Mouse (Mus musculus) left cerebral cortex, adult 11 months (tissue): ENCODE results near the gene Mettl7a2.
"Not testable (repeated sequence)": the region's sequence is repeated elsewhere in the genome, so short reads cannot be mapped to it uniquely, and the experiment has no call there.

Source experiments
- DNase-seq: peaks from one replicate; pipeline ENCODE4 v3.0.0; 2022; ENCODE audit warnings: low spot score

Mettl7a2 gene

DNA sequence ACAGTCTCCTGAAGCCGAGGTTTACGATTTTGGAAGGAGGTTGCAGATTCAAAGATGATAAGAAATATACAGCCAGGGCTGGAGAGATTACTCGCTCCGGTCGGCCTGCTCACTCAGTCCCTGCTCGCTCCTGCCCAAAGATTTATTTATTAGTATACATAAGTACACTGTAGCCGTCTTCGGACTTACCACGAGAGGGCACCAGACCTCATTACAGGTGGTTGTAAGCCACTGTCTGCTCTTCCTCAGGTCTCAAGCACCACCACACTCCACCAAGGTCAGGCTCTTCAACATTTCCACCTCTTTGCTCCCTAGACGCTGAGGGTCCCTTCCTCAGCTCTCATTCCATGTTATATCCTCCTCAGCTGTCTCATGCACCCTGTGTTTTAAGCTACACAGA is 15.2 kb upstream of the Mettl7a2 start:
- DNase-seq, result not testable (repeated sequence)

DNA sequence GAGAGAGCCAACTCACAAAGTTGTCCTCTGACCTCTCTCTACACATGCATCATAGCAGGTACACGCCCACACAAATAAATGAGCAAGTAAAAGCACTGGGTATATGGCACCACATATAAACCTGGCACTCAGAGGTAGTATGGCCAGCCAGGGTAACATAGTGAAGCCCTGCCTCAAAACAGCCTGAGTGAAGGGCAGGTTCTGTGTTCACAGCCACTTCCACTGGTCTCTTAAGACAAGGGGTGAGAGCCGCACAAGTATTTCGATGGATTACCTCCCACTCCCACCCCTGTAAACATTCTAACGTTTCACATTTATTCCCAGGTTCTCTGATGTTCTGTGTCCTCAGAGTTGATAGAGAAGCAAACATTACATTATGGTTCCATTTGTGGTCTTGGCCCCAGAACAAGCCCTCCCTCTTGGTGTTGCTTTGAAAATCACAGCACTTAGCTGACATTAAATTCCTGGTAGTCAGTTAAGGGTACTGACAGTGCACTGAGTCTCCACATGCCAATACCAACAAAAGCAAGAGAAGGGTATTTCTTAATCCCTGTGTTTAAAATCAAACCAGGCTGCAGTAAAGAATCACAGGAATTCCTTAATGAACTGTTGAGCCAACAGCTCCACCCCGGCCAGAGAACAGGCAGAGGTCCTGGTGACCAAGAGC is 11.6 kb upstream of the Mettl7a2 start:
- not testable (repeated sequence) for DNase-seq

DNA sequence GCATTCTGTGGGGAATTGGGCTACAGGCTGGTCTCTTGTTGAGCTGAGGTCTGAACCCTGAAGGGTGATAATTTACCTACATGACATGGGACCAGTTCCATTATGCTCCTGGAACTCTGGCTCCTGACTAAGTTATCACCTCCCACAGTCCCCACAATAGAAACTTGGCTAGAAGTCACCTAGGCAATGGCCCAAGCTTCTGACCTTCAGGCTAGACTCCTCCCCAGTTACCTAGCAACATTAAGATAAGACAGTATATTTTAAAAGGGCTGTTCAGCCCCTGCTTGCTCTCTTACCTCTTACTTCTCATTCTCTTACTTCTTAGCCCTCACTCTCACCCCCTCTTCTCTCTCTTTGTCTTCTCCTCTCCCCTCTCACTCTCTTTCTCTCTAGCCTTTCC is 7.5 kb upstream of the Mettl7a2 start:
- DNase-seq, result no peak

DNA sequence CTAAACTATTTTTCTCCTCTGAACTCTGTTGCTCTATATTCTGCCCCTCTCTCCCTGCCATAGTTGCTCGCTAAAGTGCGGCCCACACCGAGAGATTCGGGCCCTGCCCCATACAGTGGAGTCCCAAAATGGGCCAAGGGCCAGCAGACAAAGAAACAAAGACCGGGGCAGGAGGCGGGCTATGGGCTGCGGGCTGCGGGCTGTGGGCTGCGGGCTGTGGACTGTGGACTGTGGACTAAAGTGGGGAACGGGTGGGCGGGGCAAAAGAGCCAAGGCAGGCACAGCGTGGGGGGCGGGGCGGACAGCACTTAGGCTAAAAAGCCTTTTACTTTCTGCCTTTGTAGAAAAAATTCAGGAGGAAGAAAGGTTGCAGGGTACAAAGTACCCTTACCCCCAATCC is 6.2 kb upstream of the Mettl7a2 start:
- no peak for DNase-seq

DNA sequence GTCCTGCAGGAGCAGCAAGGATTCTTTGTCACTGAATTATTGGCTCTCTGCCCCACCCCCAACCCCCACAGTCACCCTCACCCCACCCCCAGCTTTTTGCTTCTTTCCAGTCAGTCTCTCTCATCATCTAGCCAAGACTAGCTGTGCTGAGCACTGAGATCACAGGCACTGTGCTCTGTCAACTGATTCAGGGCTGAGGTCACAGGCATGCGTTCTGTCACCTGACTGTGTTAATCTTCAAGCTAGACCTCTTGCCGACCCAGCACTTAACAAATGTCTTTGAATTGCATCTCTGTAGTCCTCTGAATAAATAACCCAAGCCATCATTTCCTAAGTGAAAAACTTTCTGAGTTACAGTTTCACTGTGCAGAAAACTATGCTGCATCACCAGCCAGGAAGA is 3.5 kb upstream of the Mettl7a2 start:
- no peak for DNase-seq

DNA sequence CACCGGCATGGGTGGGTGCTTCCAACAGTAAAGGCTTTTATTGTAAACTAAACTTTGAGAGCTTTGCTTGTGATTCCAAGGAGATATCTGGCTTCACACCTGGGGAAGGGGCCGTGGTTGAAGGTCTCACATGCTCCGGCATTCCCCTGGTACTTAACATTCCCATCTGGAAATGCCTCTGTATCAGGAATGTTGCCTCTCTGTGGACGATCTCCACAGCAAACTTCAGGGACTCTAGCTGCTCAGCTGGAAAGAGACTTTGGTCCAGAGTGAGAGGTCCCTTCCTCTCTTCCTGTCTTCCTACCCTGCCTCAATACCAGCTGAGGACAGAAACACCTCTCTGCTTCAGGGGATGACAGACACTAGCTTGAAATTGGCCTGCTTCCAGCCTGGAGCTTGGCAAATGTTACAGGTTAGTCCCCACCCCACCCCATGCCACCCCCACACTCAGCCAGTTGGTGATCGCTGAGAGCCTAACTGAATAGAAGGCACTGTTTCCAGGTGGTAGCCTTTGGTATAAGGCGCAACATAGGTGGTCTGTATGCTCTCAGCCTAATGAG is 1.4 kb upstream of the Mettl7a2 start:
- no peak for DNase-seq

DNA sequence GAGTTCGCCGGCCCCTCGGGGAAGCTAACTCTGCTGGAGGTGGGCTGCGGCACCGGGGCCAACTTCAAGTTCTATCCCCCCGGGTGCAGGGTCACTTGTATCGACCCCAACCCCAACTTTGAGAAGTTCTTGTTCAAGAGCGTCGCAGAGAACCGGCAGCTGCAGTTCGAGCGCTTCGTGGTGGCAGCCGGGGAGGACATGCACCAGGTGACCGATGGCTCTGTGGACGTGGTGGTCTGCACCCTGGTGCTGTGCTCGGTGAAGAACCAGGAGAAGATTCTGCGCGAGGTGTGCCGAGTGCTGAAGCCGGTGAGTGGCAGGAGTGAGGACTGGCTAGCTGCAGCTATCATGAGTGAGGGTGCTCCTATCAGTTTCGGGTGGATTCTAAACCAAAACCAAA is 399 bp downstream of the Mettl7a2 start:
- not testable (repeated sequence) for DNase-seq

DNA sequence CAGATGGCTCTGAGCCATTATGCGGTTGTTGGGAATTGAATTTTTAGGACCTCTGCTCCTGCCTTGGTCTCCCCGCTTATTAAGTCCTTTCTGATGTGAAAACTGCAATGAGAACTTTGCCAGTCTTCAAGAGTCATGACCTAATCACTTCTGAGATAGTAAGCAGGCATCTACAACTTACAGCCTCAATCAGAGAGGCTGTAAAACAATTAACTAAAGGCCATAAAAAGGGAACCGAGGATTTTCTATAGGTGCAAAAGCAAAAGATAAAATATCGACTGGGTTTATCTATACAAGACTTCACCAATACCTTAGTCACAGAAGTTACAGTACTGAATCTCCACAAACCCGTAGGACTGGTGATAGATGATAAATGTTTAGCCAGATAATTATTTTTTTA is 2.9 kb downstream of the Mettl7a2 start:
- DNase-seq, result no peak

DNA sequence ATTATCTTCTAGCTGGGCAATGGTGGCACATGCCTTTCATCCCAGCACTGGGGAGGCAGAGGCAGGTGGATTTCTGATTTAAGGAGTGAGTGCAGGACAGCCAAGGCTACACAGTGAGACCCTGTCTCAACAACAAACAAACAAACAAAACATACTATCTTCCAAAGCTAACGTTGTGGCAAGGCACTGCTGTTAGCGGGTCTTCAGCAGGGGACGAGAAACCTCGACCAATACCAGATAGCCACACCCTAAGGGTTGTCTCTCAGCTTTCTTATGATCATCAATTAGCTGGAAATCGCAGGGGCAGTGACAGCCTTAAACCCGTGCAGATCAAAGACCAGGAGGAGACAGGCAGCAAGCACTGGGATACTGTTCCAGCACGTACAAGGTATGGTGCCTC is 11.2 kb downstream of the Mettl7a2 start, which contains the start of gene Higd1c:
Higd1c (plus strand) TSS at position 301 of the 400 bp plus-strand sequence.
- DNase-seq, result no peak

DNA sequence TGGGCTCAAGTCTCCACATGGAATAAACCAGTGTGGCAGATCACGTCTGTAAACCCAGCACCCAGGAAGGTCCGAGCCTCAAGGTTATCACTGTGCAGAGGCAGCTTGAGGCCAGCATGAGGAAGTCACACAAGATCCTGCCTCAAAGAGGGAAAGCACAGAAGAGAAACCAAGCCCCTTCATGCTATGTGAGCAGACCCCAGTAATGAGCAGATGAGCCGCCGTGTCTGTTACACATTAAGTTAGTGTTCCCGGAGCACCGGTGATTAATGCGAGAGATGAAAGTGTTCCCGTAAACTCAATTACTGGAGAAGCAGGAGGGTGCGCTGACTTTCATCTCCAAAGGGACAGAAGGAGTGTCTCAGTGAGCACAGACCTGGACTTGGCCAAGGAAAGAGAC is 13.0 kb downstream of the Mettl7a2 start:
- not testable (repeated sequence) for DNase-seq

DNA sequence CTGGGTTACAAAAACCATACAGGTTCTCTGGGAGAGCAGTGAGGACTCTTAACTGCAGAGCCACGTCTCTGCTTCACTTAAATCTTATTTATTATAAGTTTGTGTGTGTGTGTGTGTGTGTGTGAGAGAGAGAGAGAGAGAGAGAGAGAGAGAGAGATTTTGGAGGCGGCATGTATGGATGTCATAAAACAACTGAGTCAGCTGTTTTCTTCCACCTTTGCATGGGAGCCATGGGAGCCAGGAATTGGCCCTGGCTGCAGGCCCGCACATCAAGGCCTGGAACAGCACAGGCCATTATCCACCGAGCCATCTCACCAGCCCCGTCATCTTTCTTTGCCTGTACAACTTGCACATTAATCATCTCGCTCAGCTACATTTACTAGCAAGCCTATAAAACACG is 14.1 kb downstream of the Mettl7a2 start:
- DNase-seq, result no peak

DNA sequence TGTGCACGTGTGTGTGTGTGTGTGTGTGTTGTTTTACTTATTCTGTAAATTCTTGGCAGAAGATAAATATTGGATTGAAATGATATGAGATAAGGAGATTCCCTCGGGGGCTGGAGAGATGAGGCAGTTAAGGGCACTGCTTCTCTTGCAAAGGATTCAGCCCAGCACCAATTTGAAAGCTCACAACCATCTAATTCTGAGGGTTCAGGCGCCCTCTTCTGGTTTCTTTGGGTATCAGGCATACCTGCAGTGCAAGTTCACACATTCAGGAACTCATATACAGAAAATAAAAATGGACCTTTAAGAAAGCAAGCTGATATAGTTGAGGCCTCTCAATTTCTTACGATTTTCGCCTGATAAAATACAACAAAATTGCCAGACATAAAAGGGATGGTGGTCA is 22.1 kb downstream of the Mettl7a2 start:
- DNase-seq, result peak; percentile 55

DNA sequence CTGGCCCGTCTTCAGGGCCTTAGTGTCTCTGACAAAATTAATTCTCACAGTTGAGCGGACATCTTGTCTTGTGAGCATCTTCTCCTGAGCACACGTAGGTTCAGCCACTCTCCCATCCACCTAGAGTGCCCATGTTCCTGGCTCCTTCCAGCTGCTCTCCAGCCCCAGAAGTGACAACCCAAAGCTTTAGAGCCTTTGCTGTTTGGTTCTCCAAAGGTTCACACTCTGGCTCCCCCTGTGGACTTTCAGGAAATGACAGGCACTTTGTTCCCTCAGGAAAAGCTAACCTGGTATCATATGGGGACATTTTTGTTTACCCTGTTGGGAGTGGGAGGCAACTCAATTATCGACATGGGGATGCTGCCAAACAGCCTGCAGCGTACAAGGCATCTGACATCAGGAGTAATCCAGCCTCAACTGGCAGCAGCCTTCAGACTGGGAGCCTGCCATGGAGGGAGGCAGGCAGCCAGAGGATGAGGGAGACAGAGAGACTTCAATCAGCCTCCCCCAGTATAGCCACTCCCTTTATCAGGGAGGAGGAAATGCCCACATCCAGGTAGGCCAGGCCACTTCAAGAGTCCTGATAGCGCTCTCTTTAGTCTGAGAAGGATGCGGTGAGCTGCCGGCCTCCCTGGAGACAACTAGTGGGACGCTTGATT is 25.0 kb downstream of the Mettl7a2 start:
- DNase-seq, result not testable (repeated sequence)

DNA sequence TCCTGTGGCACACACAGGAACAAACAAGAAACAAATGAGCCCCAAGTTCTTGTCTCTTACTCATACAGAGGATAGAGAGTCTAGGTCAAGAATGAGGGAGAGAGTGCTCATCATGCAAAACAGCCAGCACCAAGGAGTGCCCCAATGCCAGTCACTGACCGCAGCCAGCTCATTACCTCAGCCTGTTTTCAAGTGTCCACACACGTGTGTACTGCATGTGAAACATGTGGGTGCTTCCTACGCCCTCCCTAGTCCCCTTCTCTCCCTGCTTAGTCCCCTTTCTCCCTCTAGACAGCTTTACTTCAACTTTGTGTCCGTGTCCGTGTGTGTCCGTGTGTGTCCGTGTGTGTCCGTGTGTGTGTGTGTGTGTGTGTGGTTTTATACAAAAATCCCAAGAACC is 26.7 kb downstream of the Mettl7a2 start:
- no peak for DNase-seq

DNA sequence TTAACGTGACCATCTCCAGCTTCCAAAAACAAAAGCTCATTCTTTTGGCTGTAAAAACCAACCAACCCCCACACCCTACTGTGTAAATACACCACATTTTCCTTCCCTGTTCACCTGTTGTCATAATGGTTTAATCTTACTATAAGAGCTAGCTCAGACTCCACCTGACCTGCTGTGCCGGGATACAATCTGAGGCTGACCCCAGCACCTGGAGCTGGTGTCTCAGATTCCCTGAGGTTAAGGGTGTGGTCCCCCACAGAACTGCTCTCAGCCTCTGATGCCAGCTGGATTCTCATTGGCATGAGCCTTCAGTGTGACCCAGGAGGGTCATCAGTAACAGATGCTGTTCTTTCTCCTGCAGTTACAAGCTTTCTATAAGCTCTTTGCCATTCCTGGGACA is 27.1 kb downstream of the Mettl7a2 start:
- no peak for DNase-seq

DNA sequence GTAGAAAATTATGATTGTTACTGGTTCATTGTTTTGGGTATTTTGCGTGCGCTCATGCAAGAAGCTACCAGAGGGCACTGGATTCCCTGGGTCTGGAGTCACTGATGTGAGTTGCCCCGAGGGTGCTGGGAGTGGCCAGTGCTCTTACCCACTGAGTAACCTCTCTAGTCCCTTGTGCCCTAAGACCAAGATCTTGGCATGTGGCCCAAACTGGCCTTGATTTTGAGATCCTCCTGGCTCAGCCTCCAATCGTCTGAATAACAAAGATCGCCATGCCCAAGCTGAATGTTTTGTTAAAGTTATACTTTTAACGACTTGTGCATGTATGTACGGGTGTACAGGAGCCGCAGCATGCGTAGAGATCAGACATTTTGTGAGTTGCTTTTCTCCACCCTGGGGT is 32.7 kb downstream of the Mettl7a2 start:
- DNase-seq, result no peak

DNA sequence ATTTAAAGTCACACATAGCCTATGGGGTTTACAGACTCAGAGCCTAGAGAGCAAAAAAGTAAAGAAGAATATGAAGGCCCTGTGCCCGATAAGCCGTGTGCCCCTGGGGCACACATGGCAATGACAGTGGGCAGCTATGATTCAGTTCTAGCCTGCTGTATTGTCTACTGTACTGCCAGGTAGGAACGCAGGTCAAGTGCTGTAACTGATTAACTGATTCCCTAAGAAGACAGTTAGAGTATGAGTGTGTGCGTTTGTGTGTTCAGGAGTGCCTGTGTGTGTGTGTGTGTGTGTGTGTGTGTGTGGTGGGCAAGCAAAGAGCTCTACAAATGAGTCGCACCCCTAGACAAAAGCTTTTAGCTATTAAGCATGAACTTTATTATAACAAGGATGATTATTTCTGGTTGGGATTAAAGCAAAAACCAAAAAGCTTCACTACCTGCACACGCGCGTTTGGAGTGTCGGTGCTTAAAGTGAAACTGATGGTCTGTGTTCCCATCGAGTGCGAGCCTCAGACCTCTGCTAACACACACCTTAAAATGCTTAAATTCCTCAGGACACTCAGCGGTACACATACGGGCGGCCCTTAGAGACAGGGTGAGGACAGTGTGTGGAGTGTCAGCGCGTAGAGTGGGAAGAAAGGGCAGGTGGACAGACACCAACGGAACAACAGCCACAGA is 34.7 kb downstream of the Mettl7a2 start:
- DNase-seq, result no peak

DNA sequence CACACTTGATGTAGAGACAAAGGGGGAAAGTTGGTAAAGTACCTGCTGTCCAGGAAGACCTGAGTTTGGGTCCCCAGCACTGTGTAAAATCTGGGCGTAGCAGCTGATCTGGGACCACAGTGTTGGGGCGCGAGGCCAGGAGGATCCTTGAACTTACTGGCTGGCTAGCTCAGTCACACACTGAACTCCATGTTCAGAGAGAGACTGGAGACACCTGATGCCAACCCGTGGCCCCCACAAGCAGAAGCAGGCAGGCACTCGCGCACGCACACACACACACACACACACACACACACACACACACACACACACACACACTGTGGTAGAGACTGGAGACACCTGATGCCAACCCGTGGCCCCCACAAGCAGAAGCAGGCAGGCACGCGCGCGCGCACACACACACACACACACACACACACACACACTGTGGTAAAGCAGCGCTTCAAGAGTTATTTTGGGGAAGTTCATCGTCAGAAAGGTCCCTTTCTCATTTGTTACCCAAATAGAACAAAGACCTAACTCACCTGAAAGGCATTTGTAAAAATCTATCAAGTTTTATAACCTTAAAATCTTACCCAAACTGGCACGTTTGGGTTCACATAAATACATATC is 35.3 kb downstream of the Mettl7a2 start:
- DNase-seq, result no peak

DNA sequence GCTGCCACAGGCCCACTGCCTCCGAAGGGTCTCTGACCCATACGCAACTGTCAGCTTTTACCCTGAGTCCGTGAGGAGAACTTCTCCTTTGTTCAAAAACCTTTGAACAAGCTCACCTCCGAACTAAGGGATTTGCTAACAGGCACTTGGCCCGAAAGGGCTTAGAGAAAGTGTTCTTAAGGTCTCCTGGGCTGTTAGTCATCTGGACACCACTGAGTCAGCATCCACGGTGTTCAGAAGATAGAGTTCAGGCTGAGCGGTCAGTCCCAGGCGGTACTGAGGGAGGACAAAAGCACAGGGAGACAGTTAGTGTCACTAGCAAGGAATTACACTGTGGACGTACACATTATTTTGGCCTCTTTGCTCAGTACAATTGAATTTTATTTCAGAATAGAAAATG is 35.9 kb downstream of the Mettl7a2 start:
- DNase-seq, result no peak

DNA sequence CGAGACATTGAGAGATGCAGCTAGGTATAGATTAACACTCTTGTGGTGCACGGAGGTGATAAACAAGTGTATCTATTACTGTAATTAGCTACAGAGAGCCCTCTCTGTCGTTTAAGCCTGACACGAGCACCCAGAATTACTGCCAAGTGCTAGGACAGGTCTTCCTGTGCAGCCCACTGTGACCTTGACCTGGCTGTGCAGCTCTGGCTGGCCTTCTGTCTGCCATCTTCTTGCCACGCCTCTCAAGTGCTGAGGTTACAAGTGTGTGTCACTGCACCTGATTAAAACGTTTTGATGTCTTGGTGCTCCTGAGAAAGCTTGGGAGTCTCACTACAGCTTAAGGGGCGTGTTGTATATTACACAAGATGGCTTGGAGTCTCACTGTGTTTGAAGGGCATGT is 38.1 kb downstream of the Mettl7a2 start:
- no peak for DNase-seq

DNA sequence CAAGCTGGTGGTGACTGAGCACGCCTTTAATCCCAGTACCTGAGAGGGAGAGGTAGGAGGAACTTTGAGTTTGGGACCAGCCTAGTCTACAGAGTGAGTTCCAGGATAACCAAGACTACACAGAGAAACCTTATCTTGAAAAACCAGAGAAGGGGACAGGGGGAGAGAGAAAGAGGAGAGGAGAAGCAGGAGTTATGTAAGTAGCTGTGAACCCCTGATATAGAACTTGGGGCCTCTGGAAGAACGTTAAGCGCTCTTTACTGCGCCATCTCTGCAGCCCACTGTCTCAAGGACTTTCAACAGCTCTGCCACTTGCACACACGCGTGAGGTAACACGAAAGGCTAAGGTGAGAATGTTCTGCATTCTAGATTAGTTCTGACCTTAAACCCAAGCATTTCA is 38.6 kb downstream of the Mettl7a2 start:
- DNase-seq, result no peak

DNA sequence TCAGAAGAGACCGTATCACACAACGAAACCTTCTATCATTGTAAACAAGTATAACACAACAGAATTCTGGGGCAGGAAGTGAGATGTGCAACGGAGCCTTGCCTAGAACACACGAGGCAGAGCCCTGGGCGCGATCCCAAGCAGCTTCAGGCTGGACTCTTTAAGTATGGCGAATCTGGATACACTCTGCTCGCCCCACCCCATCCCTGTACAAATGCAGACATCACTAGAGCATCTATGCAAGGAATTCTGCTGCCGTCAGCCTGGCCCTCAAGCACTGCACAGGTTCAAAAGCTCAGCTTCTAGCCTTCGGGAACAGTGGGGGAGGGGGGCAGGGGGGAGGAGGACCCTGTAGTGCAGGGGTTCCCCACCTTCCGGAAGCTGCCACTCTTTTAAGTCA is 40.0 kb downstream of the Mettl7a2 start:
- no peak for DNase-seq

DNA sequence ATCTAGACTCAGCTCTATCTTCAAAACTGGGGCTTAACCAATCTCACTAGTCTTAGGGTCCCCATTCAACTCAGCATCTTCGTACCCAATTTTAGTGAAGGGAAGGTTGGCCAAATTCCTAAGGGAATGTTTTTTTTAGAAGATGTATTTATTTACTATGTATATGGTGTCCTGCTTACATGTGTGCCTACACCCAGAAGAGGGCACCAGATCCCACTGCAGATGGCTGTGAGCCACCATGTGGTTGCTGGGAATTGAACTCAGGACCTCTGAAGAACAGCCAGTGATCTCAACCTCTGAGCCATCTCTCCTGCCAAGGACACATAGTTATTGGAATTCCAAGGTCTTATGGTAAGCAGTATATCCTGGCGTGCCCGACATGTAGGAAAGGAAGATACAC is 42.6 kb downstream of the Mettl7a2 start:
- no peak for DNase-seq
